Mouse (Mus musculus): ENCODE data around the gene Trpm3. TPM values are rescaled to one million over a fixed set of nuclear protein-coding genes. Genes with fewer than 3 reads are reported as not detected.
"Not testable (repeated sequence)": the region's sequence is repeated elsewhere in the genome, so short reads cannot be mapped to it uniquely, and the experiment has no call there.

Gene Trpm3
- polyA plus RNA-seq, 1 experiment from 2014 or later, result 23.3 TPM

DNA sequence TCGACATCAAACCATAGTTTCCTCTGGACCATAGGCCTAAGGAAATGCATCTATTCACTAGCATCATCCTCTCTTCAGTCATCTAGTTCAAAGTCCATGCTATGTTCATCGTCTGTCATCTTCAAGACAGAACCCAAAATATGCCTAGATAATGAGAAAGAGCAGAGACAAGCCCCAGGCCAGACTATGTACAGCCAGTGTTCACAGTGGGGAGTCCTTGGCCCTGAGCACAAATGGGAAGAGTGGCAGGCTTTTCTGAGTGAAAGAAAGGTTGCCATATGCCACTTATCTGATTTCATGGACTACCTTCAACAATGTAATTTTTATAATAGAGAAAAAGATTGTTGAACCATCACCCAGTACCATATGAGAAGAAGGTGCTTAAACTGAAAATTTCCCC is 703.9 kb downstream of the Trpm3 start:
- Histone ChIP-seq H3K4me3 (ENCODE audit: low read depth, low read length) (no peak overlapping the region), H3K9ac (replicated peaks; ENCODE audit: low read depth, low read length) (no peak overlapping the region), H3K4me1 (ENCODE audit: control insufficient read depth, insufficient read depth, low read length) (no peaks in the 10 kb centered on the region), H3K36me3 (ENCODE audit: control insufficient read depth, insufficient read depth, low read length) (no peaks in the 10 kb centered on the region), H3K27ac (ENCODE audit: low read depth, low read length) (no peak overlapping the region), H3K4me2 (ENCODE audit: low read depth, low read length) (no peak overlapping the region), H3K27me3 (ENCODE audit: control insufficient read depth, insufficient read depth, low read length) (0 out of 2 replicates have a peak, but pooled peaks cover 2% of the 10 kb centered on the region), H3K9me3 (ENCODE audit: control insufficient read depth, low read length) (no peaks in the 10 kb centered on the region)
- no peak for ATAC-seq (ENCODE audit: low read depth)
- 94% methylated on average over 2 of the region's 2 CpGs for WGBS

DNA sequence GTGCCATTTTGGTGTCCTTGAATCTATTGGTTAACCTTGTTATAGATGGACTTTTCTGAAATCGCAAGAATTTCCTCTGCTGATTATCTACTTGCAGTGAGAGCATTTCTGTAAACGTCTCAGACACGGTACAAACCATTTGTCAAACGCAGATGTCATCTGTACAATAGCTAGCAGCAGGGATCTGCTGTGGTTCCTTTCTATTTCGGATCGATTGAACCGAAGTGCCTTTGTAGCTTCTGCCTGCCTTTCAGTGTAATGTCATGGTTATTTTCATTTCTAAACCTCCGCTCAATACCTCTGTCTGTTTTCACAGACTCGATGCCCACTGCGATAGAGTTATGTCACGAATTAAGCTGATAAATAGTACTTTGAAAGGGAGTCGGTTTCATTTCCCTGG is 708.9 kb downstream of the Trpm3 start:
- Histone ChIP-seq H3K4me2 (ENCODE audit: low read depth, low read length) (no peak overlapping the region), H3K4me1 (ENCODE audit: control insufficient read depth, insufficient read depth, low read length) (no peaks in the 10 kb centered on the region), H3K27ac (ENCODE audit: low read depth, low read length) (no peak overlapping the region), H3K9me3 (ENCODE audit: control insufficient read depth, low read length) (no peaks in the 10 kb centered on the region), H3K27me3 (ENCODE audit: control insufficient read depth, insufficient read depth, low read length) (0 out of 2 replicates have a peak, but pooled peaks cover 2% of the 10 kb centered on the region), H3K36me3 (ENCODE audit: control insufficient read depth, insufficient read depth, low read length) (no peaks in the 10 kb centered on the region), H3K9ac (replicated peaks; ENCODE audit: low read depth, low read length) (no peak overlapping the region), H3K4me3 (ENCODE audit: low read depth, low read length) (no peak overlapping the region)
- ATAC-seq (ENCODE audit: low read depth), result no peak
- WGBS, result 15% methylated on average over 12 of the region's 12 CpGs

DNA sequence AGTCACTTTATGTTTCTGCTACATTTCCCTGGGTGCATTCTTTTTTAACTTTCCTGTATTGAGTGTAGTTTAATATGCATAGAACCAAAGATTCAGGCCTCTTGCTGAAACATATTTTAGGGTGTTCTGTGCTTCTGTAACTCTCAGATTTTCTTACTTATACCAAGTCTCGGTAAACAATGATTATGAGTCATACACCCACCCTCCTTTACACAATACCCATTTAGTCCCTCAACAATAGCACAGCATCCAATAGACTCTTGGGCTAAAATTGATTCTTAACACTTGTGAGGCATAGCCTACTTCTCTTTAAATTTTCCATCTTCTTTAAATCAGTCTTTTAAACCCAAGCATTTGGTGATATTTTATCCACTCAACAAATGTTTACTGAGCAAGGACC is 709.4 kb downstream of the Trpm3 start:
- WGBS, result 37% methylated on average over 1 of the region's 1 CpGs
- H3K4me2 ChIP-seq (ENCODE audit: low read depth, low read length), result no peak overlapping the region

DNA sequence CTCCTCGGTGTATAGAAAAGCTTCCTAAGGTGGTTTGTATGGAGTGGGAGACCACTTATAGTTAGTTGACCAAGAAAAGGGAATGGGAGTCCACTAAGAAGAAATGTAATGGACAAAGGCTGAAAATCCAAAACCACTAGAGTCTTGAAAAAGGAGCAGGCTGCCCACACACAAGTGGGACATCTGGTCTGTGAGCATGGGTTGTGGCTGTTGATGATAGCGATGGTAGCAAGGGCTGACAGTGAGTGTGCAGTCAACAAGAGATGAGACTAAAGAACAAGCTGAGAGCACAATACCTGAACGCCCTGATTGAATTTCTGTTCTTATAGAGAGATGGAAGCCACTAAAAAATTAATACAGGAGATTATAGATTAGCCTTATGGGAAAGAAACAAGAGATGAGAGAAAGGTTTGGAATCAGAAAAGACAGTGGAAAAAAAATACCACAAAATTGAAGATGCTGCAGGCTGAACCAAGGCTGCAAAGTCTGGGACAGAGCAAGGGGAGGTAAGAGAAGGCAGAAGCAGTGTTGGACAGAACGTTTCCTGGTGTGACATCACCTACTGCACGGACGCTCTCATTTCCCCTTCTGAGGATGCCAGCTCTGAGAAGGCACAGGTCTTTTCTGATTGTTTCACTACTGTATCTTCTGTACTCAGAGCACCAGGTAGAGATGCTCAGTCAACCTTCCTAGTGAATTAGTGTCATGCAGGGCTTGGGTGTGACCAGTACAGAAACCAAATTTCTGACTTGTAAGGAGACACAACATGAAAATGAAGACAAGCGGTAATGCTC is 710.1 kb downstream of the Trpm3 start:
- ATAC-seq (ENCODE audit: low read depth), result no peak
- H3K27me3 ChIP-seq (ENCODE audit: control insufficient read depth, insufficient read depth, low read length), result 0 out of 2 replicates have a peak, but pooled peaks cover 2% of the 10 kb centered on the region
- H3K27ac ChIP-seq (ENCODE audit: low read depth, low read length), result no peak overlapping the region
- no peaks in the 10 kb centered on the region for H3K4me1 ChIP-seq (ENCODE audit: control insufficient read depth, insufficient read depth, low read length)
- H3K9me3 ChIP-seq (ENCODE audit: control insufficient read depth, low read length), result no peaks in the 10 kb centered on the region
- H3K4me2 ChIP-seq (ENCODE audit: low read depth, low read length), result no peak overlapping the region
- H3K36me3 ChIP-seq (ENCODE audit: control insufficient read depth, insufficient read depth, low read length), result no peaks in the 10 kb centered on the region
- H3K9ac ChIP-seq (replicated peaks; ENCODE audit: low read depth, low read length), result no peak overlapping the region
- H3K4me3 ChIP-seq (ENCODE audit: low read depth, low read length), result no peak overlapping the region
- WGBS, result 85% methylated on average over 7 of the region's 7 CpGs

More for the DNA sequence above, 709.4 kb downstream of the Trpm3 start:
- Histone ChIP-seq H3K27me3 (ENCODE audit: control insufficient read depth, insufficient read depth, low read length) (0 out of 2 replicates have a peak, but pooled peaks cover 2% of the 10 kb centered on the region), H3K4me1 (ENCODE audit: control insufficient read depth, insufficient read depth, low read length) (no peaks in the 10 kb centered on the region), H3K4me3 (ENCODE audit: low read depth, low read length) (no peak overlapping the region), H3K9me3 (ENCODE audit: control insufficient read depth, low read length) (no peaks in the 10 kb centered on the region), H3K9ac (replicated peaks; ENCODE audit: low read depth, low read length) (no peak overlapping the region), H3K36me3 (ENCODE audit: control insufficient read depth, insufficient read depth, low read length) (no peaks in the 10 kb centered on the region), H3K27ac (ENCODE audit: low read depth, low read length) (no peak overlapping the region)
- no peak for ATAC-seq (ENCODE audit: low read depth)

DNA sequence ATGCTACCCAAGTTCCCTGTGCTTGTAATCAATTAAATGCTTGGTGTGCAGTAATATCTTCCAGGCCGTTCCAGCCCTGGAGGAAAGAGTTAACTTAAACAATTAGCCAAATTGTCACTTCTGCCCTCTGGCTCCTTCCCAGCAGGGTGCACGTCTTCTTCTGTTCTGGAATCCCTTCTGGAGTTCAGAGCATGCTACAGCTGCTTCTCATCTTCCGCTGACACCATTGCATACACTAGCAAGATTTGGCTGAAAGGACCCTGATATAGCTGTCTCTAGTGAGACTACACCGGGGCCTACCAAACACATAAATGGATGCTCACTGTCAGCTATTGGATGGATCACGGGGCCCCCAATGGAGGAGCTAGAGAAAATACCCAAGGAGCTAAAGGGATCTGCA is 712.6 kb downstream of the Trpm3 start:
- H3K4me3 ChIP-seq (ENCODE audit: low read depth, low read length); H3K9ac ChIP-seq (replicated peaks; ENCODE audit: low read depth, low read length); H3K4me1 ChIP-seq (ENCODE audit: control insufficient read depth, insufficient read depth, low read length); H3K27ac ChIP-seq (ENCODE audit: low read depth, low read length); H3K36me3 ChIP-seq (ENCODE audit: control insufficient read depth, insufficient read depth, low read length); H3K4me2 ChIP-seq (ENCODE audit: low read depth, low read length); H3K9me3 ChIP-seq (ENCODE audit: control insufficient read depth, low read length); H3K27me3 ChIP-seq (ENCODE audit: control insufficient read depth, insufficient read depth, low read length); ATAC-seq (ENCODE audit: low read depth): not testable (repeated sequence)
- 48% methylated on average over 5 of the region's 5 CpGs for WGBS

DNA sequence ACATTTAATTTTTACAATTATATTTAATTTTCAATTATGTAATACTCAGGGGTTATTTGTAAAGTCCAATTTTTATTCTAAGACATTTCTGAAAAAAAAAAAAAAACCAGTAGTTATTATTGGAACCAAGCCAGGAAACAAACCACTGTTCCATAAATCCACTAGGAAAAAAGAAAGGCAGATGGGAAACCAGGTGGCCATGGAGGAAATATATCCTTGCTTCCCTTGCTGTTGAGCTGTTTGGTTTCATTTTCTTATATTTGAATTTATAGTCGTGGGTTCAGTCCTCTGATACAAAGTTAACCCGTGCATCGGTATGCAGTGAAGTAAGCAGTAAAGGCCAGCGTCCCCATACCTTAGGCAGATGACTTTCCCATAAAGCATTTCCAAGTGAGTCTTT is 720.8 kb downstream of the Trpm3 start:
- no peaks in the 10 kb centered on the region for H3K4me1 ChIP-seq (ENCODE audit: control insufficient read depth, insufficient read depth, low read length)
- H3K27me3 ChIP-seq (ENCODE audit: control insufficient read depth, insufficient read depth, low read length), result no peaks in the 10 kb centered on the region
- no peak for ATAC-seq (ENCODE audit: low read depth)
- no peak overlapping the region for H3K27ac ChIP-seq (ENCODE audit: low read depth, low read length)
- H3K9ac ChIP-seq (replicated peaks; ENCODE audit: low read depth, low read length), result no peak overlapping the region
- H3K4me3 ChIP-seq (ENCODE audit: low read depth, low read length), result no peak overlapping the region
- no peaks in the 10 kb centered on the region for H3K9me3 ChIP-seq (ENCODE audit: control insufficient read depth, low read length)
- H3K4me2 ChIP-seq (ENCODE audit: low read depth, low read length), result no peak overlapping the region
- H3K36me3 ChIP-seq (ENCODE audit: control insufficient read depth, insufficient read depth, low read length), result no peaks in the 10 kb centered on the region
- WGBS, result 74% methylated on average over 4 of the region's 4 CpGs

DNA sequence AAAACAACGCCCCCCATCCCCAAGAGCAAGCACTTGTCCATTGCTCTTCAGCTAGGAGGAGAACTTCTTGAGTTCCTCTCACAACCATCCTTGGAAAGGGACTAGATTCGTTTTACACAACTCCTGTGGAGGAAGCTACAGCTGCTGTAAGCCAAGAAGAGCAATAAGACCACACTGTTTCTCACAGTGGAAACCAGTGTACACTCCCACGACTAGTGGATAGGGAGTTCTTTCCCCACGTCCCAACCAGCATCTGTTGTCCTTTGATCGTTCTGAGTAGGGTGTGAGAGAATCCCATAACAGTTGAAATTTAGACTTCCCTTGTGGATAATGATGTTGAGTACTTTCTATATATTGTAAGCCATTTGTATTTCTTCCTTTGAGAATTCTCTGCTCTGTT is 728.6 kb downstream of the Trpm3 start:
- 85% methylated on average over 5 of the region's 5 CpGs for WGBS
- no peaks in the 10 kb centered on the region for H3K4me1 ChIP-seq (ENCODE audit: control insufficient read depth, insufficient read depth, low read length)
- no peak overlapping the region for H3K4me3 ChIP-seq (ENCODE audit: low read depth, low read length)
- H3K4me2 ChIP-seq (ENCODE audit: low read depth, low read length), result no peak overlapping the region
- H3K27me3 ChIP-seq (ENCODE audit: control insufficient read depth, insufficient read depth, low read length), result no peaks in the 10 kb centered on the region
- ATAC-seq (ENCODE audit: low read depth), result no peak
- no peaks in the 10 kb centered on the region for H3K9me3 ChIP-seq (ENCODE audit: control insufficient read depth, low read length)
- no peak overlapping the region for H3K27ac ChIP-seq (ENCODE audit: low read depth, low read length)
- no peak overlapping the region for H3K9ac ChIP-seq (replicated peaks; ENCODE audit: low read depth, low read length)
- no peaks in the 10 kb centered on the region for H3K36me3 ChIP-seq (ENCODE audit: control insufficient read depth, insufficient read depth, low read length)

DNA sequence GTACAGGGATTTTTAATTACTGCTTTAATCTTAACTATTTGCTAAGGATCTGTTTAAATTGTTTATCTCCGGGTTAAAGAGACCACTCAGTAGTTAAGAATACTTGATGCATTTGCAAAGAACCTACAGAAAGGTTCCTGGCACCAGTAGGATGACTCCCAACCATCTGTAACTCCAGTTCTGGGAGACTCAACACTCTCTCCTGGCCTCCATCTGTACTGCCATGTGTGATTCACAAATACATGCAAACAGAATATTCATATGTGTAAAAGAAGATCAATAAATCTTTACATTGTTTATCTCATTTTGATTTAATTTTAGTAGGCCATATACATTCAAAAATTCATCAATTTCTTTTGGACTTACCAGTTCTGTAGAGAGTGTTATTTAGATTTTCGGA is 731.0 kb downstream of the Trpm3 start:
- Histone ChIP-seq H3K9ac (replicated peaks; ENCODE audit: low read depth, low read length) (no peak overlapping the region), H3K27me3 (ENCODE audit: control insufficient read depth, insufficient read depth, low read length) (no peaks in the 10 kb centered on the region), H3K4me1 (ENCODE audit: control insufficient read depth, insufficient read depth, low read length) (no peaks in the 10 kb centered on the region), H3K27ac (ENCODE audit: low read depth, low read length) (no peak overlapping the region), H3K4me2 (ENCODE audit: low read depth, low read length) (no peak overlapping the region), H3K36me3 (ENCODE audit: control insufficient read depth, insufficient read depth, low read length) (no peaks in the 10 kb centered on the region), H3K9me3 (ENCODE audit: control insufficient read depth, low read length) (no peaks in the 10 kb centered on the region), H3K4me3 (ENCODE audit: low read depth, low read length) (no peak overlapping the region)
- WGBS, result 88% methylated on average over 2 of the region's 2 CpGs
- ATAC-seq (ENCODE audit: low read depth), result no peak

DNA sequence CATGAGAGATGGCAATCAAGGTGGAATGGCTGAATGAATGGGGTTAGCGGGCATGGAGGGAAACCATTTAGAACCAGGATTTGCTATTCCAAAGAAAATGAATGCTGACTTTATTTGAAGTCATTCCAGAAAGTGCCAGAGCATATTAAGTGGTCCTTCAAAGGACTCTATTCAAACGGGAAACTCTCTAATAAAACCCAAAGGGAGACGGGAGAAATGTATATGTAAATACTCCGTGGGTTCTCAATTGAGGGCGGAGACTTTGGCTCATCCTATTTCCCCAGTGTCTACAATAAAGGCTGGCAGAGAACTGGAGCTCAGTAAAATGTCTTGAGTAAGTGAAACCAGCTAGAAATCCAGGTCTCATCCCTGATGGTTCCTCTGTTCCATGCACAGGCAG is 733.6 kb downstream of the Trpm3 start:
- Histone ChIP-seq H3K27ac (ENCODE audit: low read depth, low read length) (no peak overlapping the region), H3K9ac (replicated peaks; ENCODE audit: low read depth, low read length) (no peak overlapping the region), H3K27me3 (ENCODE audit: control insufficient read depth, insufficient read depth, low read length) (no peaks in the 10 kb centered on the region), H3K9me3 (ENCODE audit: control insufficient read depth, low read length) (no peaks in the 10 kb centered on the region), H3K4me2 (ENCODE audit: low read depth, low read length) (no peak overlapping the region), H3K4me1 (ENCODE audit: control insufficient read depth, insufficient read depth, low read length) (no peaks in the 10 kb centered on the region), H3K4me3 (ENCODE audit: low read depth, low read length) (no peak overlapping the region), H3K36me3 (ENCODE audit: control insufficient read depth, insufficient read depth, low read length) (no peaks in the 10 kb centered on the region)
- WGBS, result 43% methylated on average over 5 of the region's 5 CpGs
- no peak for ATAC-seq (ENCODE audit: low read depth)

Data from neural tube, embryonic 14.5 days (tissue).